In the genomic region with DNA sequence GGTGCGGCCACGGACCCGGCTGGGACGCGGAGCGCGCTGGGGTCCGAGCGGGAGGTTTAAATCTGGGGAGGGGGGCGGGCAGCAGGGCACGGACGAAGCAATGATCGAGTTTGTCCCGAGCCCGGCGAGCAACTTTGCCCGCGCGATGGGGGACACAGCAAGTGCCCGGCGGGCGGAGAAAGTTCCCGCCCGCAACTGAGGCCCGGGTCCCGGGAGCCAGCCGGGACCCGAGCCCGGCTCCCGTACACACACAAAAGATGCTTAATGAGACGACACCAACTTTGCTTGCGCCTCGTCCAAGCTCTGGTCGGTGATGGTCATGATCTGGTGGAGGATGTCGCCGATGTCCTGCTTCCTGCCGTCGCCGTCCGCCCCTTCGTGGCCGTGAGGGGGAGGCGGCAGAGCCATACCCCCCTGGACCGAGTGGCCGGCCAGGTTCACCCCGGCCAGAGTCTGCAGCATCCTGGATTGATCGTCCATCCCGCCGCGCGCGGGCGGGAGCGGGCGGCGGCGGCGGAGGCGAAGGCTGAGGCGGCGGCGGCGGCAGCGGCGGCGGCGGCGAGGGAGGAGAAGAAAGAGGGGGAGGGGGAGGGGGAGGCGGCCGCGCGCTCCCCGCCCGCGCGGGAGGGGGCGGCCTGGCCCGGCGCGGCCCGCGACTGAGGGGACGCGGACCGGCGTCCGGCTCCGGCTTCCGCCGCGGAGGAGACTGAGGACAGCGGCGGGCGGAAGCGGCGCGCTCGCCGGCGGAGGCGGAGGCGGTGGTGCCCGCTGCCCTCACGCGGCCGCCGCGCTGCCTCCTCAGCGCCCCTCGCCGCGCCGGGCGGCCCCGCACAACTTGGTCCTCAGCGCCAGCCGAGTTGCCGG, we compare ENCODE assay signal across 8 mouse cellular contexts. TPM values are rescaled to one million over a fixed set of nuclear protein-coding genes. Genes with fewer than 3 reads are reported as not detected.
A peak's percentile ranks its signal among the peaks of the same experiment; 100 is the strongest.
DNase-seq lines count a peak whose midpoint lies in the region; ATAC-seq and TF ChIP-seq lines count a peak whose summit lies in the region.

No protein-coding gene starts in this region.

- peak overlapping the region; percentile 91 for H3K9ac ChIP-seq in heart, adult 2 months (ENCODE audit: low read depth, low read length)
- peak overlapping the region; percentile 91 for H3K9ac ChIP-seq in liver, postnatal 0 days (replicated peaks)
- peak overlapping the region; percentile 98 for H3K9ac ChIP-seq in neural tube, embryonic 13.5 days

- 3% methylated on average over 95 of the region's 118 CpGs for WGBS in heart, adult 2 months
- WGBS in kidney, adult 2 months, result under 1% methylated on average over 101 of the region's 118 CpGs
- WGBS in liver, postnatal 0 days (ENCODE audit: insufficient replicate concordance), result under 1% methylated on average over 41 of the region's 118 CpGs
- under 1% methylated on average over 72 of the region's 118 CpGs for WGBS in neural tube, embryonic 13.5 days

- no peaks in the 10 kb centered on the region for H3K79me2 ChIP-seq in heart, adult 2 months (replicated peaks; ENCODE audit: control insufficient read depth, insufficient read depth, low read length)

- peak overlapping the region; percentile 95 for H3K4me2 ChIP-seq in liver, postnatal 0 days (ENCODE audit: low read depth, low read length)
- H3K4me2 ChIP-seq in neural tube, embryonic 13.5 days, result peak overlapping the region; percentile 94

- peak; percentile 55 for DNase-seq in 3T3-L1 (ENCODE audit: low read depth, low spot score)
- peak; percentile 25 for DNase-seq in T-cell, adult 2 months (ENCODE audit: low spot score)
- peak; percentile 68 to 75 for DNase-seq in cerebellum, postnatal 25 days
- DNase-seq in heart, adult 2 months, result peak; percentile 79 to 80
- DNase-seq in kidney, adult 2 months, result peak; percentile 63
- DNase-seq in liver, postnatal 0 days, result peak; percentile 69
- peak; percentile 64 for DNase-seq in testis, postnatal 10 days (ENCODE audit: low spot score)

- no peak for TF ChIP-seq EP300 in heart, adult 2 months (IDR thresholded peaks at IDR 0.05; ENCODE audit: insufficient read depth, low read depth, low read length)
- no peak for TF ChIP-seq EP300 in liver, postnatal 0 days (IDR thresholded peaks at IDR 0.05; ENCODE audit: low read depth)

- TF ChIP-seq CTCF in heart, adult 2 months (IDR thresholded peaks at IDR 0.05), result no peak
- TF ChIP-seq CTCF in kidney, adult 2 months (conservative IDR thresholded peaks at IDR 0.05; ENCODE audit: insufficient read depth, insufficient read length, low read depth, low read length), result no peak
- TF ChIP-seq CTCF in liver, postnatal 0 days (IDR thresholded peaks at IDR 0.05; ENCODE audit: low read depth), result no peak

- 0 out of 2 replicates have a peak, but pooled peaks cover 3% of the 10 kb centered on the region for H3K4me1 ChIP-seq in heart, adult 2 months (ENCODE audit: control insufficient read depth, insufficient read depth, low read length)
- H3K4me1 ChIP-seq in kidney, adult 2 months (ENCODE audit: control insufficient read depth, insufficient read depth, low read length), result no peaks in the 10 kb centered on the region
- peaks cover 15% of the 10 kb centered on the region for H3K4me1 ChIP-seq in liver, postnatal 0 days (ENCODE audit: insufficient read depth)
- peaks cover 44% of the 10 kb centered on the region for H3K4me1 ChIP-seq in neural tube, embryonic 13.5 days (replicated peaks)

- 0 out of 2 replicates have a peak, but pooled peaks have one; percentile 14 for TF ChIP-seq POLR2A in heart, adult 2 months (IDR thresholded peaks at IDR 0.05; ENCODE audit: insufficient read depth, low read depth, low read length)
- TF ChIP-seq POLR2A in kidney, adult 2 months (IDR thresholded peaks at IDR 0.05; ENCODE audit: low read depth, low read length), result no peak

- intact Hi-C loops in heart, adult 2 months (cut with DNase I), result no loop called here

- no peaks in the 10 kb centered on the region for H3K36me3 ChIP-seq in heart, adult 2 months (ENCODE audit: control insufficient read depth, insufficient read depth, low read length)
- no peaks in the 10 kb centered on the region for H3K36me3 ChIP-seq in kidney, adult 2 months (ENCODE audit: control insufficient read depth, insufficient read depth, low read length)
- H3K36me3 ChIP-seq in liver, postnatal 0 days (replicated peaks; ENCODE audit: insufficient read depth, low read length), result no peaks in the 10 kb centered on the region
- H3K36me3 ChIP-seq in neural tube, embryonic 13.5 days, result no peaks in the 10 kb centered on the region

- H3K27me3 ChIP-seq in heart, adult 2 months (ENCODE audit: control insufficient read depth, insufficient read depth, low read length), result no peaks in the 10 kb centered on the region
- no peaks in the 10 kb centered on the region for H3K27me3 ChIP-seq in kidney, adult 2 months (replicated peaks; ENCODE audit: control insufficient read depth, insufficient read depth, low read length)
- H3K27me3 ChIP-seq in liver, postnatal 0 days (ENCODE audit: insufficient read depth, low read length), result peaks cover 5% of the 10 kb centered on the region; the same call in 1 of the 2 replicates
- no peaks in the 10 kb centered on the region for H3K27me3 ChIP-seq in neural tube, embryonic 13.5 days

- H3K9me3 ChIP-seq in liver, postnatal 0 days (ENCODE audit: low read length), result no peaks in the 10 kb centered on the region
- H3K9me3 ChIP-seq in neural tube, embryonic 13.5 days, result no peaks in the 10 kb centered on the region

- peak overlapping the region; percentile 90 for H3K4me3 ChIP-seq in heart, adult 2 months
- peak overlapping the region; percentile 99 for H3K4me3 ChIP-seq in kidney, adult 2 months (ENCODE audit: insufficient read depth, low read depth, low read length)
- peak overlapping the region; percentile 84 for H3K4me3 ChIP-seq in liver, postnatal 0 days (ENCODE audit: low read depth, low read length)
- peak overlapping the region; percentile 77 for H3K4me3 ChIP-seq in neural tube, embryonic 13.5 days

- ATAC-seq in liver, postnatal 0 days, result peak; percentile 23
- ATAC-seq in neural tube, embryonic 13.5 days (ENCODE audit: low read depth), result peak; percentile 52

- H3K27ac ChIP-seq in heart, adult 2 months, result peak overlapping the region; percentile 90
- peak overlapping the region; percentile 78 for H3K27ac ChIP-seq in kidney, adult 2 months (ENCODE audit: insufficient read depth, low read depth, low read length)
- H3K27ac ChIP-seq in liver, postnatal 0 days (ENCODE audit: low read depth), result peak overlapping the region; percentile 97
- H3K27ac ChIP-seq in neural tube, embryonic 13.5 days (replicated peaks), result peak overlapping the region; percentile 99

RNA-seq across cellular contexts. Expression of a gene that starts 1.3 kb away (rescaled TPM):
- total RNA-seq in heart, adult 2 months (2021), result 1 to 10 TPM; 9.7 to 9.8 TPM
- 6.1 and 10.0 TPM in 2 replicates for polyA plus RNA-seq in heart, adult 2 months (2012; rRNA removed)
- 5.6 and 7.1 TPM in 2 replicates for polyA plus RNA-seq in kidney, adult 2 months (2012; rRNA removed)
- polyA plus RNA-seq in liver, postnatal 0 days (2015; fragmentation: Nextera tagmentation; extraction: Ambion mirVana), result 2.8 and 3.1 TPM in 2 replicates
- polyA plus RNA-seq in neural tube, embryonic 13.5 days (2015; fragmentation: Nextera tagmentation; extraction: Ambion mirVana), result 109 and 120 TPM in 2 replicates

RNA-seq across cellular contexts. Expression of a gene that starts 34.9 kb away (rescaled TPM):
- total RNA-seq in heart, adult 2 months (2021), result 10 to 100 TPM; 63.6 to 70.1 TPM
- 30.6 and 51.5 TPM in 2 replicates for polyA plus RNA-seq in heart, adult 2 months (2012; rRNA removed)
- 47.3 and 49.4 TPM in 2 replicates for polyA plus RNA-seq in kidney, adult 2 months (2012; rRNA removed)
- 31.3 and 31.6 TPM in 2 replicates for polyA plus RNA-seq in liver, postnatal 0 days (2015; fragmentation: Nextera tagmentation; extraction: Ambion mirVana)
- polyA plus RNA-seq in neural tube, embryonic 13.5 days (2015; fragmentation: Nextera tagmentation; extraction: Ambion mirVana), result 89.6 and 98.5 TPM in 2 replicates

Comparison
In these comparisons a context has a peak if more than half of its experiments do, and no peak if none do; other contexts are left out.
1. Peak in every context shown above with its lines: DNase-seq, ATAC-seq, H3K4me3 ChIP-seq and H3K27ac ChIP-seq.
2. DNase-seq: peak in every context shown above with its lines; median percentile 80 in heart, adult 2 months; 72 in cerebellum, postnatal 25 days; 69 in liver, postnatal 0 days; 64 in testis, postnatal 10 days; 63 in kidney, adult 2 months; 55 in 3T3-L1; 25 in T-cell, adult 2 months.